Mouse (Mus musculus): ENCODE results near the gene Mst1r.

The Mst1r gene

GRCm38 (mm10) chr9:107914764-107915420 is 8.2 kb downstream of the Mst1r start:
- DNase-seq (ENCODE audit: low spot score): no peak

DNA sequence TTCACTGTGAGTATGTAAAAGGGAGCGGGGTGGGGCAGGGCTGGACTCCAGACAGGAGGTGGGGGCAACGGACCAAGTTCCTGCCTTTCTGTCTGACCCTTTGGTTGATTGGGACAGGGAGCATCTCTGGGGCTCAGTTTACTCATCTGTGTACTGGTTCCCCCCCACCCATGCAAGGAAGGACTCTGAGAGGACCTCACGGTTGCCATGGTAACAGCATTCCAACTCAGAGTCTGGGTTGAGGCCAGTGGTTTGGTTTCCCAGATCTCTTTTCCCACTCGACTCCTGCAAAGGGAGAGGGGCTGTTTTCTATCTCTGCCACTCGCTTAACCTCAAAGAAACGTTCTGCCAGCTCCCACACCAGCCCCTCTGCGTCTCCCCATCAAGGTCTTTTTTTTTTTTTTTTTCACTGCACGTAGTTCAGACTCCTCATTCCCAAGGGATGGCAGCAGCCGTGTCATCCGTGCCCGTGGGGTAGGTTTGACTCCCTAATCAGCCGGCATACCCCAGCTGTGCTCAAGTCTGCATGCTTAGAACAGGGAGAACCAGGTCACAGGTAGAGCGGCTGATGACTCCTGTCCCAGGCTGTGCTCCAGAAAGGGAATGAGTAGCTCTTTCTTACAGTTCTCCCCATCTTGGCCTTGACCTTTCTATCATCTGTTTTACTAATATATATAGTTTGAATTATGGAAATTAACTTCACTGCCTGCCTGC is 11.4 kb downstream of the Mst1r start:
- no peak for DNase-seq (ENCODE audit: low spot score)

- no peak for DNase-seq (ENCODE audit: low spot score)
These were observed 12.2 kb downstream of the Mst1r start for GRCm38 (mm10) chr9:107918884-107919283.

DNA sequence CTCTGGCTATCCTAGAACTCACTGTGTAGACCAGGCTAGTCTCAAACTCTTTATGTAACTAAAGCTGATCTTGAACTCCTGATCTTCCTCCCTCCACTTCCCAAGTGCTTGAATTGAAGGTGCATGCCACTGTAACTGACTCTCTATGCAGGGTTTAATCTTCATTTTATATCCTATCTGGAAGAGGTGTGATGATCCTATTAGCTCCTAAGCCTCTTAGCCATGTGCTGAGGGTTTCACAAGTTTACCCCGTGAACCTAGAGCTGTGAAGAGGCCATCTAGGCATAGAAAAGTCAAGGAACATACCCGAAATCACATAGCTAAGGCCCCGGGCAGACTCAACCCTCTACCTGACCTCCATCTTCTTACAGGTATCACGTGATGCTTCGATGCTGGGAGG is 12.8 kb downstream of the Mst1r start:
- DNase-seq (ENCODE audit: low spot score): no peak

DNA sequence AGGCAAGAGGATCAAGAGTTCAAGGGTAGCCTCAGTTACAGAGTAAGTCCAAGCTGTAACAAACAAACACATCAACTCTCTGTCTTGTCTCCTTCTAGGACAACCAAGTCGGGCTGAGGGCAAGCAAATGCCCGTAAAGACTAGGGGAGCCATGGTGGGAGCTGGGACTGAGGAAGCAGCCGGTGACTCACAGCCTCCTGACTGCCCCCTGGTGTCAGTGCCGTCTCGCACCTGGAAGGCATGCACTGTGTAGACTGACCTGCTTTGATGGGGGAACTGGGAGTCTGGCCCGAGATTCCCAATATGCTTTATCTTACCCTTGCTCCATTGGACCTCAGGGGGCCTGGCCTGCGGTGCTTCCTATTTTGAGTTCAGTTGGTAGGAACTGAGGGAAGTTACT is 16.3 kb downstream of the Mst1r start:
- no peak for DNase-seq (ENCODE audit: low spot score)

- DNase-seq (ENCODE audit: low spot score): no peak
These were observed 17.3 kb downstream of the Mst1r start for GRCm38 (mm10) chr9:107923956-107924355.

DNA sequence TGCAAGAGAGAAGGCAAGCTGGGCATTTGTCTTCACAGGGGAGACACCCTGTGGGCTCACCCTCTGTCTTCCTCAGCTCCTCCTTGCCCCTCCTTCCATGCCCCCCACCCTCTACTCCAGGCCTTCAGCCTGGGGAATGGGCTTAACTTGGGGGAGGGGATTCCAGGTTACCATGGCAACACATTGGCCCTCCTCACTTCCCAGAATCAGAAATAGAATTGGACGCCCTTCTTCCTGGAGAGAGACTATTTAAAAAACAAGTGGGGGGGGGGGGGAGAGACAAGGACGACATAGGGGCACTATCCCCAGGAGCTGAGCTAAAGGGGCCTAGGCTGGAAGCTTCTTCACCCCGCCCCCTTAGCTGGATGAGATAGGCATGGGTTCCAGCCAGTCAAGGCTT is 18.6 kb downstream of the Mst1r start:
- DNase-seq (ENCODE audit: low spot score): no peak

DNA sequence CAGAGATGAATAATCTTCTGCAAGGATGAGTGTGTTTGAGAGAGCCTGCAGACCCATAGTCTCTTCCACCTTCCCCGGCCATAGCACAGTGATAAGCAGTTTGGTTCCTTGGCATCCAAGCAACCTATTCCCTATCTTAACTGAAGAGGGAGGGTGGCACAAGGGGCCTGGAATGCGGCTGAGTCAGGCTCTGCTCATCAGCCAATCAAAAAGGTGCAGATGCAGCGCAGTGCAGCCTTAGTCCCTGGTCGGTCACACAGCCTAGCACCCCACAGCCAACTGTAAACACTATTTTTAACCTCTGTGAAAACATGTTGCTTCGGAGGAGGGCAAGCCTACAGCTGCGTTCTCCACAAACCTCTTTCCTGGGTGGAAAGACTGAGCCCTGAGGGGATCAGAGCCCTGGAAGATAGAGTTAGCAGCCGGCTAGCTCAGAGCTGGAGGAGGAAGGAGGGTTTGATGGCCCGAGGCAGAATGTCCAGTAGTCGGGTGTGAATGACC is 20.3 kb downstream of the Mst1r start:
- DNase-seq (ENCODE audit: low spot score): no peak

DNA sequence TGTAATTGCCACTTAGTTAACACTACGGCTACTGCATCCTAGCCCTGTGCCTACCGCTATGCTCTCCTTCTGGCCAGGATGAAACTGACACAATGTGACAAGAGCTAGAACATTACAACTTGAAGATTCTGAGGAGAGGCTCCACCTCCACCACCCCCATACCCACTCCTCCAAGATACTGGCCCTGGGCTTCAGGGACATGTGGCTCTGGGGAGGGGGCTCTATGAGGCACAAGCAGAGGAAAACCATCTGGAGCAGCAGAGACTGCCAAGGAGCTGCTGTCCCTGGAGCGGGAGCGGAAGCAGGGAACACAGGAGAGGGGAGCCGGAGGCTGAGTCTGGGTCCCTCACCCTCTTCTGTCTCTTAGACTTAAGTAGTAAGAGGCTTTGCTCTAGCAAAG is 21.1 kb downstream of the Mst1r start:
- DNase-seq (ENCODE audit: low spot score): no peak

GRCm38 (mm10) chr9:107928169-107928568 is 21.5 kb downstream of the Mst1r start, which contains the start of gene Actl11:
TSS of gene Actl11 (plus strand) at chr9:107928469.
- DNase-seq (ENCODE audit: low spot score): no peak

- DNase-seq (ENCODE audit: low spot score): no peak
These were observed 25.5 kb downstream of the Mst1r start for GRCm38 (mm10) chr9:107932221-107932620.

GRCm38 (mm10) chr9:107934146-107934545 is 27.5 kb downstream of the Mst1r start:
- DNase-seq (ENCODE audit: low spot score): no peak

- DNase-seq (ENCODE audit: low spot score): no peak
These were observed 28.7 kb downstream of the Mst1r start, which contains the start of gene Camkv for GRCm38 (mm10) chr9:107935374-107935773. TSS of gene Camkv (plus strand) at chr9:107935674.

- DNase-seq (ENCODE audit: low spot score): no peak
These were observed 29.1 kb downstream of the Mst1r start for GRCm38 (mm10) chr9:107935790-107936214.

DNA sequence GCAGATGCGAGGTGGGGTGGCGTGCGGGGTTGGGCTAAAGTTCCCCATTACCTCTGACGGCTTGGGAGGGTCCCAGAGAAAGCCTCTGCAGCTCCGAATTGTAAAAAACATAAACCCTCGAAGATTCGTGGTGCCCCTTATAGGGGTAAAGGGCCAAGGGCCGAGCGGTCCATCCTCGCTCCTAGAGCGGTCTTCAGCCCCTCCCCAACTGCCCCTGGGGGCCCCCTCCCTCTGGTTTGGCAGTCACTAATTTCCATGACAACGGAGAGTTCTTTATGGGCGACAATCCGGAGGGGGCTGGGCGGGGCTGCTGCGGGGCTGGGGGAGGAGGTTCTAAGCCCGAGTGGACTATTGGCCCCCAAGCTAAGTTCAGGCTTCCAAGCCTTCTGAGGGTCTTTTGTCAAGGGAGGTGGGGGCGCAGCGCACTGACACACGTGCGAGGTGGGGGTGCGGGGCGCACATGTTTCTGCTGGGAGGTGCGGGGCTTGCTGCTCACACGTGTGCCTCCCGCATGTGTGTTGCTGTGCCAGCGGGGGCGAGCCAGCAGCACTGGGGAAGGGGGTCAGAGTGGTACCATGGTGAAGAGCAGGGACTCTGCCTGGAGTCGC is 29.6 kb downstream of the Mst1r start:
- DNase-seq (ENCODE audit: low spot score): no peak

- DNase-seq (ENCODE audit: low spot score): no peak
These were observed 30.2 kb downstream of the Mst1r start for GRCm38 (mm10) chr9:107936831-107937230.

DNA sequence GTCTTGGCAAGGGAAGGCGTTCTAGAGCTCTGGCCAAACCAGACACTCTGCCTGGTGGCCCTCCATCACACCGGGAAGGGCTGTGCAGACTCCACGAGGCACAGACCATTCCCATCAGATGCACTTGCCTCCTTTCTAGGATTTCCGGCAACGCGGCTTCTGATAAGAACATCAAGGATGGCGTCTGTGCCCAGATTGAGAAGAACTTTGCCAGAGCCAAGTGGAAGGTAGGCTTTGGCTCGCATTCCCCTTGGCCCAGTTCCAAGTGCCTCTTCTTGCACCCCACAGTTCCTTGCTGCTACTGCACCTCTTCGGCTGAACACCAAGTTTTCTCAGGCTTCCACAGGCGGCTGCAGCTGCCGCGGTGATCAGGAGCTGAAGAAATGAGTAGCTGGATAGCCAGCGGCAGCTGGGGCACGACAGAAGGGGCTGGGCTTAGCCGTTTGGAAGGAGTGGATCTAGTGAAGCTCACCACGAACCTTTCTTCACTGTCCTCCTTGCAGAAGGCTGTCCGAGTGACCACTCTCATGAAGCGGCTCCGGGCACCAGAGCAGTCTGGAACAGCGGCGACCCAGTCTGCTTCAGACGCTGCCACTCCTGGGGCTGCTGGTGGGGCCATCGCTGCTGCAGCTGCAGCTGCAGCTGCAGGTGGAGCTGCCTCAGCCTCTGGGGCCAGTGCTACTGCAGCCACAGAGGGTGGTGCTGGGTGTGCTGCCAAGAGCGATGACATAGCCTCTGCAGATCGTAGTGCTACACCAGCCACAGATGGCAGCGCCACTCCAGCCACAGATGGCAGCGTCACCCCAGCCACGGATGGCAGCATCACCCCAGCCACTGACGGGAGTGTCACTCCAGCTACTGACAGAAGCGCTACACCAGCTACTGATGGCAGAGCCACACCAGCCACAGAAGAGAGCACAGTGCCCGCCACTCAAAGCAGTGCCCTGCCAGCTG is 40.8 kb downstream of the Mst1r start:
- DNase-seq (ENCODE audit: low spot score): no peak

- no peak for DNase-seq (ENCODE audit: low spot score)
These were observed 42.7 kb downstream of the Mst1r start for GRCm38 (mm10) chr9:107949184-107949921.

GRCm38 (mm10) chr9:107949922-107950235 is 43.2 kb downstream of the Mst1r start, which contains the start of gene Traip:
TSS of gene Traip (plus strand) at chr9:107950136.
- DNase-seq (ENCODE audit: low spot score): no peak

- DNase-seq (ENCODE audit: low spot score): peak; percentile 82
These were observed 44.0 kb downstream of the Mst1r start for GRCm38 (mm10) chr9:107950460-107951355.

Data from ovary, postnatal 14 days (tissue).